Mouse (Mus musculus): Measurements from ENCODE around the gene Hdac11. TPM values are rescaled to one million over a fixed set of nuclear protein-coding genes. Genes with fewer than 3 reads are reported as not detected.
A peak's percentile ranks its signal among the peaks of the same experiment; 100 is the strongest.

The Hdac11 gene
- polyA plus RNA-seq, 1 experiment from 2014 or later: 5.6 TPM

GRCm38 (mm10) chr6:91137343-91137956 lies 19.0 kb upstream of the Hdac11 start:
- WGBS (ENCODE audit: insufficient replicate concordance): 64% methylated on average over 10 of the region's 10 CpGs
- no peak for ATAC-seq (ENCODE audit: low read depth)
- H3K27ac ChIP-seq: no peak overlapping the region
- no peaks in the 10 kb centered on the region for H3K9me3 ChIP-seq (replicated peaks)
- DNase-seq: no peak
- no peak overlapping the region for H3K4me2 ChIP-seq
- H3K4me3 ChIP-seq (replicated peaks): no peak overlapping the region
- H3K9ac ChIP-seq: no peak overlapping the region
- peaks cover 20% of the 10 kb centered on the region for H3K27me3 ChIP-seq
- H3K4me1 ChIP-seq (replicated peaks): peaks cover 51% of the 10 kb centered on the region
- no peaks in the 10 kb centered on the region for H3K36me3 ChIP-seq

- Histone ChIP-seq H3K9ac (no peak overlapping the region), H3K27me3 (peaks cover 28% of the 10 kb centered on the region), H3K9me3 (replicated peaks) (no peaks in the 10 kb centered on the region), H3K36me3 (no peaks in the 10 kb centered on the region), H3K27ac (no peak overlapping the region; the same call in 1 of the 2 replicates), H3K4me2 (no peak overlapping the region), H3K4me1 (replicated peaks) (peaks cover 65% of the 10 kb centered on the region), H3K4me3 (replicated peaks) (no peak overlapping the region)
- WGBS (ENCODE audit: insufficient replicate concordance): 23% methylated on average over 4 of the region's 4 CpGs
- peak; percentile 60 for DNase-seq
- ATAC-seq (ENCODE audit: low read depth): peak; percentile 75
These were observed 16.6 kb upstream of the Hdac11 start for GRCm38 (mm10) chr6:91139846-91140245.

- H3K9me3 ChIP-seq (replicated peaks): no peaks in the 10 kb centered on the region
- no peak overlapping the region for H3K4me2 ChIP-seq
- WGBS (ENCODE audit: insufficient replicate concordance): 49% methylated on average over 3 of the region's 3 CpGs
- H3K4me3 ChIP-seq (replicated peaks): no peak overlapping the region
- ATAC-seq (ENCODE audit: low read depth) (0 out of 2 replicates have a peak, but pooled peaks have one; percentile 34), DNase-seq (no peak)
- H3K36me3 ChIP-seq: no peaks in the 10 kb centered on the region
- no peak overlapping the region for H3K9ac ChIP-seq
- H3K27ac ChIP-seq: peak overlapping the region; percentile 21; the same call in 1 of the 2 replicates
- peaks cover 36% of the 10 kb centered on the region for H3K27me3 ChIP-seq
- peaks cover 48% of the 10 kb centered on the region for H3K4me1 ChIP-seq (replicated peaks)
These were observed 11.4 kb upstream of the Hdac11 start for GRCm38 (mm10) chr6:91145056-91145455.

- H3K4me3 ChIP-seq (replicated peaks): no peak overlapping the region
- WGBS (ENCODE audit: insufficient replicate concordance): 73% methylated on average over 5 of the region's 5 CpGs
- H3K9ac ChIP-seq: no peak overlapping the region
- H3K9me3 ChIP-seq (replicated peaks): no peaks in the 10 kb centered on the region
- no peak overlapping the region for H3K4me2 ChIP-seq
- peaks cover 36% of the 10 kb centered on the region for H3K27me3 ChIP-seq
- ATAC-seq (ENCODE audit: low read depth): no peak
- no peaks in the 10 kb centered on the region for H3K36me3 ChIP-seq
- peaks cover 44% of the 10 kb centered on the region for H3K4me1 ChIP-seq (replicated peaks)
- peak overlapping the region; percentile 21; the same call in 1 of the 2 replicates for H3K27ac ChIP-seq
- DNase-seq: no peak
These were observed 10.9 kb upstream of the Hdac11 start for GRCm38 (mm10) chr6:91145572-91145971.

GRCm38 (mm10) chr6:91146443-91147151 lies 9.9 kb upstream of the Hdac11 start:
- no peak overlapping the region for H3K27ac ChIP-seq
- ATAC-seq (ENCODE audit: low read depth) (no peak), DNase-seq (no peak)
- H3K9me3 ChIP-seq (replicated peaks): no peaks in the 10 kb centered on the region
- 38% methylated on average over 5 of the region's 5 CpGs for WGBS (ENCODE audit: insufficient replicate concordance)
- no peaks in the 10 kb centered on the region for H3K36me3 ChIP-seq
- H3K4me3 ChIP-seq (replicated peaks): no peak overlapping the region
- H3K27me3 ChIP-seq: peaks cover 36% of the 10 kb centered on the region
- no peak overlapping the region for H3K4me2 ChIP-seq
- peak overlapping the region; percentile 15; the same call in 1 of the 2 replicates for H3K9ac ChIP-seq
- peaks cover 46% of the 10 kb centered on the region for H3K4me1 ChIP-seq (replicated peaks)

GRCm38 (mm10) chr6:91147152-91147770 lies 9.2 kb upstream of the Hdac11 start:
- peaks cover 46% of the 10 kb centered on the region for H3K4me1 ChIP-seq (replicated peaks)
- no peak overlapping the region for H3K4me2 ChIP-seq
- H3K9ac ChIP-seq: no peak overlapping the region
- DNase-seq (no peak), ATAC-seq (ENCODE audit: low read depth) (no peak)
- H3K27ac ChIP-seq: no peak overlapping the region
- H3K27me3 ChIP-seq: peaks cover 42% of the 10 kb centered on the region
- WGBS (ENCODE audit: insufficient replicate concordance): 76% methylated on average over 2 of the region's 2 CpGs
- no peaks in the 10 kb centered on the region for H3K9me3 ChIP-seq (replicated peaks)
- H3K4me3 ChIP-seq (replicated peaks): no peak overlapping the region
- H3K36me3 ChIP-seq: no peaks in the 10 kb centered on the region

- DNase-seq (no peak), ATAC-seq (ENCODE audit: low read depth) (no peak)
- Histone ChIP-seq H3K27me3 (peaks cover 17% of the 10 kb centered on the region; the same call in 1 of the 2 replicates), H3K4me2 (peak overlapping the region; percentile 44), H3K36me3 (no peaks in the 10 kb centered on the region), H3K9ac (peak overlapping the region; percentile 28; the same call in 1 of the 2 replicates), H3K4me1 (replicated peaks) (peaks cover 67% of the 10 kb centered on the region), H3K9me3 (replicated peaks) (no peaks in the 10 kb centered on the region), H3K4me3 (replicated peaks) (no peak overlapping the region), H3K27ac (0 out of 2 replicates have a peak overlapping the region, but pooled peaks have one; percentile 18)
- WGBS (ENCODE audit: insufficient replicate concordance): 32% methylated on average over 7 of the region's 7 CpGs
These were observed 3.4 kb upstream of the Hdac11 start for GRCm38 (mm10) chr6:91152892-91153548.

GRCm38 (mm10) chr6:91153549-91154064 lies 2.9 kb upstream of the Hdac11 start:
- Histone ChIP-seq H3K4me2 (peak overlapping the region; percentile 44), H3K27ac (0 out of 2 replicates have a peak overlapping the region, but pooled peaks have one; percentile 18), H3K36me3 (peaks cover 5% of the 10 kb centered on the region; the same call in 1 of the 2 replicates), H3K27me3 (peaks cover 17% of the 10 kb centered on the region; the same call in 1 of the 2 replicates), H3K4me3 (replicated peaks) (peak overlapping the region; percentile 29), H3K9ac (peak overlapping the region; percentile 6; the same call in 1 of the 2 replicates), H3K9me3 (replicated peaks) (no peaks in the 10 kb centered on the region), H3K4me1 (replicated peaks) (peaks cover 72% of the 10 kb centered on the region)
- DNase-seq (no peak), ATAC-seq (ENCODE audit: low read depth) (peak; percentile 19; the same call in 1 of the 2 replicates)
- 6% methylated on average over 10 of the region's 10 CpGs for WGBS (ENCODE audit: insufficient replicate concordance)

- no peak for ATAC-seq (ENCODE audit: low read depth)
- H3K36me3 ChIP-seq: peaks cover 6% of the 10 kb centered on the region; the same call in 1 of the 2 replicates
- H3K4me3 ChIP-seq (replicated peaks): no peak overlapping the region
- H3K4me2 ChIP-seq: no peak overlapping the region
- H3K9me3 ChIP-seq (replicated peaks): no peaks in the 10 kb centered on the region
- H3K27ac ChIP-seq: peak overlapping the region; percentile 86; the same call in 1 of the 2 replicates
- H3K4me1 ChIP-seq (replicated peaks): peaks cover 83% of the 10 kb centered on the region
- no peak overlapping the region for H3K9ac ChIP-seq
- peaks cover 17% of the 10 kb centered on the region; the same call in 1 of the 2 replicates for H3K27me3 ChIP-seq
- 55% methylated on average over 4 of the region's 4 CpGs for WGBS (ENCODE audit: insufficient replicate concordance)
- DNase-seq: no peak
These were observed 1.8 kb upstream of the Hdac11 start for GRCm38 (mm10) chr6:91154685-91155084.

GRCm38 (mm10) chr6:91155286-91155685 lies 1.2 kb upstream of the Hdac11 start:
- DNase-seq (no peak), ATAC-seq (ENCODE audit: low read depth) (no peak)
- 0 out of 2 replicates have a peak overlapping the region, but pooled peaks have one; percentile 67 for H3K9ac ChIP-seq
- H3K9me3 ChIP-seq (replicated peaks): no peaks in the 10 kb centered on the region
- H3K27me3 ChIP-seq: peaks cover 15% of the 10 kb centered on the region; the same call in 1 of the 2 replicates
- H3K36me3 ChIP-seq: peaks cover 6% of the 10 kb centered on the region; the same call in 1 of the 2 replicates
- H3K4me3 ChIP-seq (replicated peaks): no peak overlapping the region
- H3K4me1 ChIP-seq (replicated peaks): peaks cover 89% of the 10 kb centered on the region
- 53% methylated on average over 3 of the region's 3 CpGs for whole genome bisulfite sequencing (ENCODE audit: insufficient replicate concordance)
- peak overlapping the region; percentile 86 for H3K27ac ChIP-seq
- H3K4me2 ChIP-seq: no peak overlapping the region
